Mouse (Mus musculus): ENCODE measurements at regions not wholly inside any gene's neighbourhood (a gene's known extent, or its start where the extent isn't known, plus 50 kb on each side); places are given as distances from the start of the nearest gene placed in this dataset.

DNA sequence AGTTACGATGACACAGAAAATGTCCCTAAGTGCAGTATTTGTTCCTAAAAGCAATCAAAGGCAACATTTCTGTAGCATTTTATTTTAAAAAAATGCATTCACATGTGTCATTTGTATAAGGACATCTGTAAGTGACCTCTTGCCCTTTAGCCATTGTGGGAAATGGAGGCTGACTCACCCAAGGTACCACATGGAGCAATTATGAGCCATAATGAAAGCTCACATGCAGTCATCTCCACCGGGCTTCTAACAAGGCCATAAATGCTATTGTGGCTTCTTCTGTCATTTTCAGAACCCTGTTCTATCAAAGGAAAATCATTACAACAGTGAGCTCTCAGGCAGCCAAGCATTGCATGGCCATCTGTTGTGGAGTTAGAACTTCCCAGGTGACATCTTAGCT is 75.9 kb upstream of the Jun start:
- Histone ChIP-seq H3K9me3 (replicated peaks; ENCODE audit: low read length) (no peaks in the 10 kb centered on the region), H3K36me3 (replicated peaks in 1 of 2; ENCODE audit: control insufficient read depth in 1 of 2, insufficient read depth in 1 of 2, low read length in 1 of 2) (no peaks in the 10 kb centered on the region), H3K4me1 (ENCODE audit: control insufficient read depth in 1 of 2, insufficient read depth in 2 of 2) (peaks cover 2 to 11% of the 10 kb centered on the region in 2 experiments; a peak in 2 of 4 replicates), H3K4me3 (replicated peaks in 1 of 3; ENCODE audit: low read depth in 2 of 3, low read length in 2 of 3, poor library complexity in 1 of 3) (no peak overlapping the region), H3K9ac (ENCODE audit: insufficient read depth, low read depth) (no peak overlapping the region), H3K27ac (ENCODE audit: insufficient read depth, low read depth) (no peak overlapping the region), H3K27me3 (replicated peaks) (no peaks in the 10 kb centered on the region), H3K79me2 (replicated peaks; ENCODE audit: control insufficient read depth, extremely low read depth, insufficient read depth, poor library complexity, severe bottlenecking) (no peaks in the 10 kb centered on the region), H3K4me2 (ENCODE audit: insufficient read depth, low read depth, poor library complexity, severe bottlenecking) (no peak overlapping the region)
- dilution Hi-C loops (cut with MboI; ENCODE audit: extremely low pct_ligation_motif_present, extremely low pct_unique_long_range_greater_than_20kb, low sequenced_read_pairs) = no loop called here
- TF ChIP-seq CHD2 (IDR thresholded peaks at IDR 0.05; ENCODE audit: low read length) (no peak), PAX5 (IDR thresholded peaks at IDR 0.05; ENCODE audit: low read length) (no peak), IRF4 (IDR thresholded peaks at IDR 0.05; ENCODE audit: low read depth, low read length) (peak; percentile 84), JUN (IDR thresholded peaks at IDR 0.05; ENCODE audit: insufficient read depth, low read depth, low read length) (no peak; the same call in 1 of the 2 replicates), BHLHE40 (IDR thresholded peaks at IDR 0.05; ENCODE audit: low read depth, low read length) (peak; percentile 83), MEF2A (IDR thresholded peaks at IDR 0.05; ENCODE audit: borderline replicate concordance, low read depth, low read length) (no peak), KAT2A (IDR thresholded peaks at IDR 0.05; ENCODE audit: insufficient replicate concordance, low read length) (no peak), EP300 (IDR thresholded peaks at IDR 0.05; ENCODE audit: low read length) (peak; percentile 61; the same call in 1 of the 2 replicates), USF2 (conservative IDR thresholded peaks at IDR 0.05; ENCODE audit: low read depth, low read length) (no peak), ETS1 (conservative IDR thresholded peaks at IDR 0.05; ENCODE audit: low read depth, low read length) (peak; percentile 81), MAZ (IDR thresholded peaks at IDR 0.05; ENCODE audit: low read depth, low read length) (no peak), MAX (IDR thresholded peaks at IDR 0.05; ENCODE audit: low read length) (no peak), POLR2A (IDR thresholded peaks at IDR 0.05; ENCODE audit: low read depth, low read length) (no peak), RAD21 (IDR thresholded peaks at IDR 0.05; ENCODE audit: low read depth, low read length) (no peak)
- DNase-seq (ENCODE audit: extremely low read depth) = peak; percentile 38
- in situ Hi-C loops (cut with MboI; ENCODE audit: low pct_ligation_motif_present, low pct_unique_long_range_greater_than_20kb, low sequenced_read_pairs) = no loop called here

DNA sequence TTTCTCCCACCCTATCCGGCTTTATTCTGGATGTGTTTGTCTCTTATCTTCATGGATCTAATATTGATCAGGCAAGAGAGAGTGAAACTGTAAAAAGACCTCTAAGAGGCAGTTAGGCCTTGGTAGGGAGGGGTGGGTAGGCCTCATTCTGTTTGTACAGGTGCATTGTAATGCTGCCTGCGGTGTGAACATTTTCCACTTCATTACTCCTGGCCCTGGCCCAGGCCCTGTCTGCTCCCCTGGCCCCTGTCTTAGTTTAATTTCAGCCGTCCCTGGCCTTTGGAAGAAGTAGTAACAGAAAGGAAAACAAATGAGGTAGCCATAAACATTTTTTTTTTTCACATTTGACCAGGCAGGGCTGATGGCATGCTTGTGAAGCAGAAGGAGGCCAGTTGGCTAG is 81.8 kb upstream of the Jun start:
- no peak for DNase-seq (ENCODE audit: extremely low read depth)
- H3K4me3 ChIP-seq (replicated peaks in 1 of 3; ENCODE audit: low read depth in 2 of 3, low read length in 2 of 3, poor library complexity in 1 of 3) = no peak overlapping the region
- no peak overlapping the region for H3K4me2 ChIP-seq (ENCODE audit: insufficient read depth, low read depth, poor library complexity, severe bottlenecking)
- in situ Hi-C loops (cut with MboI; ENCODE audit: low pct_ligation_motif_present, low pct_unique_long_range_greater_than_20kb, low sequenced_read_pairs) (no loop called here), dilution Hi-C loops (cut with MboI; ENCODE audit: extremely low pct_ligation_motif_present, extremely low pct_unique_long_range_greater_than_20kb, low sequenced_read_pairs) (no loop called here)
- no peaks in the 10 kb centered on the region for H3K79me2 ChIP-seq (replicated peaks; ENCODE audit: control insufficient read depth, extremely low read depth, insufficient read depth, poor library complexity, severe bottlenecking)
- H3K27ac ChIP-seq (ENCODE audit: insufficient read depth, low read depth) = no peak overlapping the region
- TF ChIP-seq USF1 (IDR thresholded peaks at IDR 0.05; ENCODE audit: low read depth, low read length) (no peak), ELF1 (IDR thresholded peaks at IDR 0.05; ENCODE audit: low read depth, low read length) (no peak), TCF12 (IDR thresholded peaks at IDR 0.05; ENCODE audit: low read depth, low read length) (no peak), ZMIZ1 (IDR thresholded peaks at IDR 0.05; ENCODE audit: low read depth, low read length) (no peak), JUND (conservative IDR thresholded peaks at IDR 0.05; ENCODE audit: low read depth, low read length) (no peak), MYC (IDR thresholded peaks at IDR 0.05; ENCODE audit: low read depth, low read length) (no peak), MEF2A (IDR thresholded peaks at IDR 0.05; ENCODE audit: borderline replicate concordance, low read depth, low read length) (no peak), CHD2 (IDR thresholded peaks at IDR 0.05; ENCODE audit: low read length) (no peak), ETS1 (conservative IDR thresholded peaks at IDR 0.05; ENCODE audit: low read depth, low read length) (no peak), MAFK (IDR thresholded peaks at IDR 0.05; ENCODE audit: insufficient replicate concordance, low read length) (no peak), IRF4 (IDR thresholded peaks at IDR 0.05; ENCODE audit: low read depth, low read length) (no peak), TBP (conservative IDR thresholded peaks at IDR 0.05; ENCODE audit: low read depth, low read length) (no peak), POLR2A (IDR thresholded peaks at IDR 0.05; ENCODE audit: low read depth, low read length) (no peak), MAX (IDR thresholded peaks at IDR 0.05; ENCODE audit: low read length) (no peak), NRF1 (IDR thresholded peaks at IDR 0.05; ENCODE audit: low read depth, low read length) (no peak), USF2 (conservative IDR thresholded peaks at IDR 0.05; ENCODE audit: low read depth, low read length) (no peak), RCOR1 (conservative IDR thresholded peaks at IDR 0.05; ENCODE audit: low read depth, low read length) (no peak), PAX5 (IDR thresholded peaks at IDR 0.05; ENCODE audit: low read length) (no peak)
- no peak overlapping the region for H3K9ac ChIP-seq (ENCODE audit: insufficient read depth, low read depth)
- peaks cover 0 to 10% of the 10 kb centered on the region in 2 experiments; a peak in 2 of 4 replicates for H3K4me1 ChIP-seq (ENCODE audit: control insufficient read depth in 1 of 2, insufficient read depth in 2 of 2)
- peaks cover 2% of the 10 kb centered on the region for H3K27me3 ChIP-seq (replicated peaks)
- H3K36me3 ChIP-seq (replicated peaks in 1 of 2; ENCODE audit: control insufficient read depth in 1 of 2, insufficient read depth in 1 of 2, low read length in 1 of 2) = no peaks in the 10 kb centered on the region
- H3K9me3 ChIP-seq (replicated peaks; ENCODE audit: low read length) = no peaks in the 10 kb centered on the region
